Mouse (Mus musculus): Measurements from ENCODE around the gene Dync1li1. TPM values are rescaled to one million over a fixed set of nuclear protein-coding genes. Genes with fewer than 3 reads are reported as not detected.

Dync1li1 gene
- 43.7 TPM for polyA plus RNA-seq (2017; shearing (Covaris generic))

GRCm38 (mm10) chr9:114688252-114688952, at the start of gene Dync1li1:
Gene Dync1li1, plus strand, starts transcription at chr9:114688790.

GRCm38 (mm10) chr9:114639839-114640646, 48.5 kb upstream of the Dync1li1 start, which contains the start of gene Cnot10:
Gene Cnot10, minus strand, starts transcription at chr9:114640184.

DNA sequence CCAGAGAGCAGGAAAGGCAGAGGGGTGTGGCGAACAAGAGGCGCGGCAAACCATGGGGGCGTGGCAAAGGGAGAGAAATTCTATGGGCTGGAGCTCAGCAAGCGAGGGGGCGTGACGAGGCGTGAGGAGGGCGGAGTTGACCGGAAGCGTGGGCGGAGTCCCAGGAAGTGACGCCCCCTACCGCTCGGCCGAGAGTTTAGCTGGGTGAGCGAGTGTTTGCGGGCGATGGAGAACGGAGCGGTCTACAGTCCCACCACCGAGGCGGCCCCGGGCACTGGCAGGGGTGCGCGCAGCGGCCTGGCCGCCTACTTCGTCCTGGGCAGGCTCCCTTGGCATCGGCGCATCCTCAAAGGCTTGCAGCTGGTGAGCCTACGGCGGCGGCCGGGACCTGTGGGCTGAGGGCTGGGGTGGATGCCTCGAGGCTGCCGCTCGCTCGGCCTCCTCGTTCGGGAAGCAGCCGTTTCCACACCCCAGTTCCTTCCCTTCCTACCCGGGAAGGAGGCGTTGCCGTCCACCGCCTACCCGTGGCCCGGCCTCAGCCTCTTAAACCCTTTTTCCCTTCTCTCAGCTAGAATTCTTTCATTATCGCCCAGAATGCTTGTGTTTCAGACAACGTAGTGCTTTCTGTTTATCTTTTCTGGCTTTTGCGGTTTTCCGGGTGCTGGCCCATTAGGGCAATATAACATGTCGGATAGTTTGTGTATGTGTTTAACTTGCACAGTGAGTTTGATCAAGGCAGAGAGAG, 42.6 kb downstream of the Dync1li1 start, which contains the start of gene Cmtm6:
Gene Cmtm6 (plus strand): TSS at position 106 of the 745 bp plus-strand sequence.

Other genes starting within 250 kb of the Dync1li1 start
- gene Ccr4, start 183.9 kb upstream of the Dync1li1 start, polyA plus RNA-seq (2017; shearing (Covaris generic)) = 37.7 TPM
- not detected for gene C130032M10Rik, start 173.1 kb upstream of the Dync1li1 start, polyA plus RNA-seq (2017; shearing (Covaris generic))
- 0.02 TPM for gene Trim71, start 124.4 kb upstream of the Dync1li1 start, polyA plus RNA-seq (2017; shearing (Covaris generic))
- gene Cnot10, start 48.6 kb upstream of the Dync1li1 start, polyA plus RNA-seq (2017; shearing (Covaris generic)) = 66.0 TPM
- gene Cmtm6, start 42.3 kb downstream of the Dync1li1 start, polyA plus RNA-seq (2017; shearing (Covaris generic)) = 247 TPM
- 80.5 TPM for gene Cmtm7, start 93.1 kb downstream of the Dync1li1 start, polyA plus RNA-seq (2017; shearing (Covaris generic))
- gene Cmtm8, start 155.4 kb downstream of the Dync1li1 start, polyA plus RNA-seq (2017; shearing (Covaris generic)) = 0.43 TPM
- 39.8 TPM for gene Gpd1l, start 245.2 kb downstream of the Dync1li1 start, polyA plus RNA-seq (2017; shearing (Covaris generic))

Measured in CD4-positive, CD25-positive, alpha-beta regulatory T cell, adult 9 weeks (primary cell).